Mouse (Mus musculus): ENCODE results near the gene Gm572. TPM values are rescaled to one million over a fixed set of nuclear protein-coding genes. Genes with fewer than 3 reads are reported as not detected.

Gene Gm572
- polyA plus RNA-seq, 2 experiments, result 0.11 TPM; not detected in 1

GRCm38 (mm10) chr4:148657776-148658175 is 14.7 kb downstream of the Gm572 start:
- Histone ChIP-seq H3K4me3 (replicated peaks; ENCODE audit: low read length) (no peak overlapping the region), H3K27me3 (ENCODE audit: control insufficient read depth, insufficient read depth, low read length) (0 out of 2 replicates have a peak, but pooled peaks cover 4% of the 10 kb centered on the region), H3K9me3 (ENCODE audit: control insufficient read depth, low read length) (no peaks in the 10 kb centered on the region), H3K27ac (replicated peaks; ENCODE audit: low read depth, low read length) (no peak overlapping the region), H3K9ac (ENCODE audit: low read depth, low read length, severe bottlenecking) (no peak overlapping the region), H3K4me1 (ENCODE audit: control insufficient read depth, insufficient read depth, low read length) (no peaks in the 10 kb centered on the region), H3K4me2 (replicated peaks; ENCODE audit: low read depth, low read length, severe bottlenecking) (no peak overlapping the region), H3K36me3 (ENCODE audit: control insufficient read depth, insufficient read depth, low read length) (no peaks in the 10 kb centered on the region)
- TF ChIP-seq POLR2A (IDR thresholded peaks at IDR 0.05; ENCODE audit: borderline replicate concordance, extremely low read depth, insufficient read depth, insufficient read length), result no peak
- no peak for DNase-seq (ENCODE audit: low spot score)
- no peak for ATAC-seq (ENCODE audit: low FRiP score, low read depth)
- 81% methylated on average over 13 of the region's 13 CpGs for WGBS

GRCm38 (mm10) chr4:148660174-148660573 is 17.1 kb downstream of the Gm572 start:
- no peak overlapping the region for H3K4me2 ChIP-seq (replicated peaks; ENCODE audit: low read depth, low read length, severe bottlenecking)
- TF ChIP-seq POLR2A (IDR thresholded peaks at IDR 0.05; ENCODE audit: borderline replicate concordance, extremely low read depth, insufficient read depth, insufficient read length), result no peak
- ATAC-seq (ENCODE audit: low FRiP score, low read depth) (no peak), DNase-seq (ENCODE audit: low spot score) (no peak)
- no peak overlapping the region; the same call in 1 of the 2 replicates for H3K9ac ChIP-seq (ENCODE audit: low read depth, low read length, severe bottlenecking)
- no peak overlapping the region for H3K4me3 ChIP-seq (replicated peaks; ENCODE audit: low read length)
- no peaks in the 10 kb centered on the region for H3K4me1 ChIP-seq (ENCODE audit: control insufficient read depth, insufficient read depth, low read length)
- no peaks in the 10 kb centered on the region for H3K36me3 ChIP-seq (ENCODE audit: control insufficient read depth, insufficient read depth, low read length)
- no peaks in the 10 kb centered on the region for H3K9me3 ChIP-seq (ENCODE audit: control insufficient read depth, low read length)
- WGBS, result 31% methylated on average over 3 of the region's 3 CpGs
- no peak overlapping the region for H3K27ac ChIP-seq (replicated peaks; ENCODE audit: low read depth, low read length)
- 0 out of 2 replicates have a peak, but pooled peaks cover 4% of the 10 kb centered on the region for H3K27me3 ChIP-seq (ENCODE audit: control insufficient read depth, insufficient read depth, low read length)

DNA sequence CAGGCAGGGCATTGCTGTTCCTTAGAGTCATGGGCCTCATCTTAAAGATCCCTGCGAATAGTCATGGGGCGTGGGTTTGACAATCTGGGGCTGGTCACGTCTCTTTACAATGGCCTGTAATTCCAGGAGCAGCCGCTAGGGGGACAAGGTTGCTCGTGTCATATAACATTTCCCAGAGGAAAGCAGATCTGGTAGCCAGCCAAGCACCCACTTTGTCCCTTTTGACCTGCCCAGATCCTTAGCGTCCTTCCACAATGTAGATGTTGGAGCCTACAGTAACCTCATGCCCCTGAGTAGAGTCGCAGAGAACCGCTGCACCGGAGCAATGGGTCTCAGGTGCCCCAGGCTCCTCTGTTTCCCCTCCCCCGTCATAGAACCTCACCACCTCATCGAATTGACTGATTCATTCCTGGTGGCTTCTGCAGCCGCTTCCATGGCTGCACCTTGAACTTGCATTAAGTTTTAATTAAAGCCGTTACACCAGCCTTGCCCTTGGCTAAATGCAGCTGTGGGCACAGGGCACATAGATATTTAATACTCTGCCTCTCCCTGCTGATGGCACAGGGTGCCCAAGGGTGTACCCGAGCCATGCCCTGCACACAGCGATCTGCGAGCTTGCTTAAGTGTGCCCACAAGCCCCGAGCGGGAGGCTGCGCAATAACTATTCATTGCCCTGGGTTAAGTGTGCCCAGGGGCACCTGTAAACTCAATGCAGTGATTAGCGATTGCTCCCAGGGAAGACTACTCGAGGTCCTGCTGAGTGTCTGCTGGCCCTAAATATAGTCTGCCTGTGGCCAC is 19.2 kb downstream of the Gm572 start:
- no peak overlapping the region for H3K4me3 ChIP-seq (replicated peaks; ENCODE audit: low read length)
- no peaks in the 10 kb centered on the region for H3K9me3 ChIP-seq (ENCODE audit: control insufficient read depth, low read length)
- TF ChIP-seq POLR2A (IDR thresholded peaks at IDR 0.05; ENCODE audit: borderline replicate concordance, extremely low read depth, insufficient read depth, insufficient read length), result no peak
- 22% methylated on average over 21 of the region's 21 CpGs for WGBS
- no peaks in the 10 kb centered on the region for H3K36me3 ChIP-seq (ENCODE audit: control insufficient read depth, insufficient read depth, low read length)
- ATAC-seq (ENCODE audit: low FRiP score, low read depth) (no peak), DNase-seq (ENCODE audit: low spot score) (peak; percentile 71)
- H3K27me3 ChIP-seq (ENCODE audit: control insufficient read depth, insufficient read depth, low read length), result 0 out of 2 replicates have a peak, but pooled peaks cover 4% of the 10 kb centered on the region
- H3K9ac ChIP-seq (ENCODE audit: low read depth, low read length, severe bottlenecking), result no peak overlapping the region
- peak overlapping the region; percentile 35 for H3K4me2 ChIP-seq (replicated peaks; ENCODE audit: low read depth, low read length, severe bottlenecking)
- H3K27ac ChIP-seq (replicated peaks; ENCODE audit: low read depth, low read length), result no peak overlapping the region
- H3K4me1 ChIP-seq (ENCODE audit: control insufficient read depth, insufficient read depth, low read length), result no peaks in the 10 kb centered on the region

DNA sequence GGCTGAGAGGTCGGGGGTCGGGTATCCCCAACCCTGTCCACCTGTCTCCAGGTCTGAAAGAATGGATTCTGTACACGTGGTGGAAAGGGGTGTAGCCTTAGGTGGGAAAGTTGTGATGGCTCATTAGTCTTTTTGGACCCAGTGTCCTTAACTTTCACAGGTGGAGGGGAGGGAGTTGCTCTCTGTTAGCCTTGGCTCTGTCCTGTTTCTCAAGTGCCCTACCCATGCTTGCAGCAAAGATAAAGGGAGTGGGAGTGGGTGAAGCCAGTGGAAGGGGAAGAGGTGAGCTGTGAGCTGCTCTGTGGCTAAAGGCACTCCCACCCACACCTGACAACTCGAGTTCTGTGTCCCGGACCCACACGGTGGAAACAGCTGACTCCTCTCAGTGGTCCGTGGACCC is 20.2 kb downstream of the Gm572 start:
- Histone ChIP-seq H3K9ac (ENCODE audit: low read depth, low read length, severe bottlenecking) (no peak overlapping the region), H3K36me3 (ENCODE audit: control insufficient read depth, insufficient read depth, low read length) (no peaks in the 10 kb centered on the region), H3K4me2 (replicated peaks; ENCODE audit: low read depth, low read length, severe bottlenecking) (no peak overlapping the region), H3K9me3 (ENCODE audit: control insufficient read depth, low read length) (no peaks in the 10 kb centered on the region), H3K27ac (replicated peaks; ENCODE audit: low read depth, low read length) (no peak overlapping the region), H3K4me1 (ENCODE audit: control insufficient read depth, insufficient read depth, low read length) (no peaks in the 10 kb centered on the region), H3K27me3 (ENCODE audit: control insufficient read depth, insufficient read depth, low read length) (0 out of 2 replicates have a peak, but pooled peaks cover 4% of the 10 kb centered on the region), H3K4me3 (replicated peaks; ENCODE audit: low read length) (no peak overlapping the region)
- ATAC-seq (ENCODE audit: low FRiP score, low read depth) (no peak), DNase-seq (ENCODE audit: low spot score) (no peak)
- WGBS, result 71% methylated on average over 7 of the region's 7 CpGs
- no peak for TF ChIP-seq POLR2A (IDR thresholded peaks at IDR 0.05; ENCODE audit: borderline replicate concordance, extremely low read depth, insufficient read depth, insufficient read length)

DNA sequence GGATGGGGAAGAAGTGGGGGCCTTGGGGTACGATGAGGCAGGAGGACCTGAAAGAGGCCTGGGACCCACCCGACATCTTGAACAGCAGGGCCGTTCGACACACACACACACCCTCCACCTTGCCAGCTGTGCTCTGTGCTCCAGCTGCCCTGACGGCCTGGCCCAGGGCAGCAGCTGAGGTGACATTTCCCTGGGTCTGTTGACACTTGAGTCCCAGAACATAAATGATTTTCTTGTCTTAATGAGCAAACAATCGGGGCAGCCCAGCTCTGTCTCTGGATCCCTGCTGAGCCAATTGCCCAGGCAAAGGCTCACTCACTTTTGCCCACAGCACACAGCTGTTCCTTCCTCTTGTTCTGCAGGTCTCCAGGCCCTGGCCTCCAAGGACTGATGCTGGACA is 20.9 kb downstream of the Gm572 start:
- Histone ChIP-seq H3K4me1 (ENCODE audit: control insufficient read depth, insufficient read depth, low read length) (no peaks in the 10 kb centered on the region), H3K9ac (ENCODE audit: low read depth, low read length, severe bottlenecking) (no peak overlapping the region), H3K9me3 (ENCODE audit: control insufficient read depth, low read length) (no peaks in the 10 kb centered on the region), H3K4me3 (replicated peaks; ENCODE audit: low read length) (no peak overlapping the region), H3K27me3 (ENCODE audit: control insufficient read depth, insufficient read depth, low read length) (0 out of 2 replicates have a peak, but pooled peaks cover 4% of the 10 kb centered on the region), H3K27ac (replicated peaks; ENCODE audit: low read depth, low read length) (no peak overlapping the region), H3K36me3 (ENCODE audit: control insufficient read depth, insufficient read depth, low read length) (no peaks in the 10 kb centered on the region), H3K4me2 (replicated peaks; ENCODE audit: low read depth, low read length, severe bottlenecking) (no peak overlapping the region)
- ATAC-seq (ENCODE audit: low FRiP score, low read depth) (no peak), DNase-seq (ENCODE audit: low spot score) (no peak)
- 25% methylated on average over 6 of the region's 6 CpGs for WGBS
- TF ChIP-seq POLR2A (IDR thresholded peaks at IDR 0.05; ENCODE audit: borderline replicate concordance, extremely low read depth, insufficient read depth, insufficient read length), result no peak
